Mouse (Mus musculus): ENCODE measurements around the gene Atg4d.
"Not testable (repeated sequence)": the region's sequence is repeated elsewhere in the genome, so short reads cannot be mapped to it uniquely, and the experiment has no call there.

Atg4d gene

DNA sequence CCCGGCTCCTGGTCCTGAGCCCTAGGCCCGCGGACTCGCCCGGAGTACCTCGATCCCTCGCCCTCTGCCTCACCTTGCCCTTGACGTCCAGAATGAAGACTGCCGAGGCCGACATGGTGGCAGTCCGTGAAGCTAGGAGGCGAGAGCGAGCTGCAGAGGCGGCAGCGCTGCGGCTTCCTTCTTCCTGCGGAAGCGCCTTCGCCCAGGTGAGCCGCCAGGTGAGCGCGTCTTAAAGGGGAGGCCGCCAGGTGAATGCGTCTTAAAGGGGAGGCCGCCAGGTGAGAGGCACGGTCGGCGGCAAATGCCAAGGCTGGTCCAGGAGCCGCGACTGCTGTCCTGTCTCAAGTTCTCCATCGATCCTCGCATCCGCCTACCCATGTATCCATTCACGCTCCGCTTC, 47.0 kb downstream of the Atg4d start, which contains the start of gene Ap1m2:
Ap1m2 (minus strand) TSS at position 204 of the 400 bp plus-strand sequence.
- no peak for DNase-seq (ENCODE audit: low spot score in 2 of 2)

DNA sequence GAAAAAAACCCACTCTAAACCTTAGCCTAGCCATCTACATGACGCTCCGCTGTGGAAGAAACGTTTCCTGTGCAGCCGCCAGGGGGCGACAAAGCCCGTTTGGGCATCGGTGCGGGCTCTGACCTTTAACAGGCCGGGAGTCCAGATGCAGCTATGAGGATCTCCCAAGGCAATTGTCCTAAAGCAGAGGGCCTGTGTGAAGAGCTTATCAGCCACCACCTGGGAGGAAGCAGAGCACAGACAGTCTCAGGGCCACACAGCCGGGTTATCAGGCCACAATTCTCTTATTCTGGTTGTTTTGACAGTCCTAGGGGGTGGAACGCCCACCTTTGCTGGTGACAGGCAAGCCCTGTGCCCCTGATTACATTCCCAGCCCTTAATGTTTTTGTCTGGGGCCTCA, 48.3 kb downstream of the Atg4d start:
- peak; percentile 83 to 88 for DNase-seq (ENCODE audit: low spot score in 2 of 2)

DNA sequence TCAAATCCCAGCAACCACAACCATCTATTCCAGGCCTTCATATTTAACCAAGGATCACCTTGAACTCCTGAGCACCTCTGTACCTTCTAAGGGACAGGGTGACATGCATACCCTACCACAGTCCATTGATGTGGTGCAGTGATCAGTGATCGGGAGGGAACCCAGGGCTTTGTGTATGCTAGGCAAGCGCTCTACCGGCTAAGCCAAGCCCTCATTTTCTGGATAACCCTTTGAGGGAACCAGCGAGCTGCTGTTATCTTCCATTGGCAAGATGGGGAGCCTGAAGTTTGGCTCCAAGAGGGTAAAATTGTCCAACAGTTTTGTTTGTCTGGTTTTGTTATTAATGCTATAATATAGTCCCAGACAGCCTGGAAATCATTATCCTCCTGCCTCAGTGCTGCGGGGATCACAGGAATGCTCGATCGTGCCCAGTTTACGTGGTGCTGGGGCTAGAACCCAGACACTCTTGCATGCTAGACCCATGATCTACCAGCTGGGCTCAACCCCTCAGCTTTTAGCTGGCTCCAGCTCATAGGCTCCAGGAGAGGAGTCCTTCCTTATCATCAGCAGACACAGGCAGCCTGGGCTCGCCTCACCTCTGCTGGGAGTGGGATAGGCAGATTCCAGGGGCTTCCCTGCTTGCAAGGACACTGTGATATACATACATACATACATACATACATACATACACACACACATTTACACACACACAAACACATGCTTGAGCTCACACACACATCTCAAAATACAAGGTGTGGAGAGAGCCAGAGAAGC, 49.5 kb downstream of the Atg4d start:
- DNase-seq (ENCODE audit: low spot score in 2 of 2), result no peak

DNA sequence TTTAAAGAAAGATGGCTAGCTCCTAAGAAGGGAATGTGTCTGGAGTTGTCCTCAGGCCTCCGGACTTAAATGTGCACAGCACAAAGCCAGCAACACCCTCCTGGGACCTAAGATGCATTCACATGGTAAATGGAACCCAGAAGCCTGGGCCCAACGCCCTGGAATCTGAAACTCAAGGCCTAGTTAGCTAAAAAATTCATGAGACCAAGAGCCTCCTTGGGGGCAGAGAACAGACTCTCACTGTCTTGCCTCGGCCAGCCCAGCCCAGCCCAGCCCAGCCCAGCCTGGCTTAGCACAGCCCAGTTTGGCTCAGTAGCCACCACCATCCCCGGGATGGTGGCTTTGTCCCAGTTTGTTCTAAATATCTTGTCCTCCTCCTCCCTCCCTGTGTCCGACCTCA, 50.3 kb downstream of the Atg4d start:
- no peak for DNase-seq (ENCODE audit: low spot score in 2 of 2)

DNA sequence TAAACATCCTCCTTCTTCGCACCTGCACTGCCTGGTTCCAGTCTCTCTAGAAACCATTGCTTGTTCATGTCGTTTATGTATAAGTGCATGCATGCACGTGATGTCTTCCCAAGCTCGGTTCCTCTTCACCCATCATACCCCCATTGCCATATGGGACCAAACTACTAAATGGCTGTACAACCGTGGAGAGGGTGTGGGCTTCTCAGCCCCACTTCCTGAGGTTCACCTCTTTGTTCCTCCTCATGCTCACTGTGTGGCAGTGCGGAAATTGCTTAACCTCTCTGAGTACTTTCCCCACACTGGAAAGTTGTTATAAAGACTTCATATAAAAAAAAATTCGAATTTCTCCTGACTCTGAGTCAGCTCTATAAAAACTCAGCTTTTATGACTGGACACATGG, 51.6 kb downstream of the Atg4d start:
- DNase-seq (ENCODE audit: low spot score in 2 of 2), result peak in 1 of 2 experiments; percentile 34

DNA sequence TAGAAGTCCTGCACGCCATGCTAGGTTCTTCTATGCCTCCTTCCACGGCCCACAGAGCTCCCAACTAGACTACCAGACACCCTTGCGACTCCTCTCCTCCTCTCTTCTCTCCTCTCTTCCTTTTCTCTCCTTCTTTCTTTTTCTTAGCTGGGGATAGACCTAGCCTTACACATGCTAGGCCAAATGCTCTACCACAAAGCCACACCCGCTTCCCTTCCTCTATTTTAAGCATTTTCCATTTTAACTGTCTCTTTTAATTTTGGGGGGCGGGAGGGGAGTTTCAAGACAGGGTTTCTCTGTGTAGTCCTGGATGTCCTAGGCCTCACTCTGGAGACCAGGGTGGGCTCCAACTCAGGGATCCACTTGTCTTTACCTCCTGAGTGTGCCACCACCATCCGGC, 53.7 kb downstream of the Atg4d start:
- DNase-seq (ENCODE audit: low spot score in 2 of 2), result no peak

DNA sequence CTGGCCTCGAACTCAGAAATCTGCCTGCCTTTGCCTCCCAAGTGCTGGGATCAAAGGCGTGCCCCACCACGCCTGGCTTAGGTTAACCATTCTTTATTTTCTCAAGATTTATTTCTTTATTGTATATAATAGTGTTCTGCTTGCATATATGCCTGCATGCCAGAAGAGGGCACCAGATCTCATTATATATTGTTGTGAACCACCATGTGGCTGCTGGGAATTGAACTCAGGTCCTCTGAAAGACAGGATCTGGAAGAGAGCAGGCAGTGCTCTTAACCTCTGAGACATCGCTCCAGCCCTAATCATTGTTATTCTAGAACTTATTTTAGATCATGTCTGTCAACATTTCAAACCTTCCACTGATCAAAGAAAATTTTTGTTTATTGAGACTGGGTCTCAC, 54.4 kb downstream of the Atg4d start:
- DNase-seq (ENCODE audit: low spot score in 2 of 2), result no peak

DNA sequence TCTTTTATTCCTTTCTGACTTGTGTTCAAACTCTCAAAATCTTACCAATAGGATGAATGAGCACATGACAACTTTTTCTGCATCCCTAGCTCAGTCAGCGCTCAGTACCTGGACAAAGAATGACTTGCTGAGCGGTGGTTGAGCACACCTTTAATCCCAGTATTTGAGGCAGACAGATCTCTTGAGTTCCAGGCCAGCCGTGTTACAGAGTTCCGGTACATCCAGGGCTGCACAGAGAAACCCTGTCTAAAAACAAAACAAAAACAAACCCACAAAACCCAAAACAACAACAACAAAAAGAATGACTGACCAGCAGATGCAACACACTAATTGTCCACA, 55.2 kb downstream of the Atg4d start:
- DNase-seq (ENCODE audit: low spot score in 2 of 2), result no peak

DNA sequence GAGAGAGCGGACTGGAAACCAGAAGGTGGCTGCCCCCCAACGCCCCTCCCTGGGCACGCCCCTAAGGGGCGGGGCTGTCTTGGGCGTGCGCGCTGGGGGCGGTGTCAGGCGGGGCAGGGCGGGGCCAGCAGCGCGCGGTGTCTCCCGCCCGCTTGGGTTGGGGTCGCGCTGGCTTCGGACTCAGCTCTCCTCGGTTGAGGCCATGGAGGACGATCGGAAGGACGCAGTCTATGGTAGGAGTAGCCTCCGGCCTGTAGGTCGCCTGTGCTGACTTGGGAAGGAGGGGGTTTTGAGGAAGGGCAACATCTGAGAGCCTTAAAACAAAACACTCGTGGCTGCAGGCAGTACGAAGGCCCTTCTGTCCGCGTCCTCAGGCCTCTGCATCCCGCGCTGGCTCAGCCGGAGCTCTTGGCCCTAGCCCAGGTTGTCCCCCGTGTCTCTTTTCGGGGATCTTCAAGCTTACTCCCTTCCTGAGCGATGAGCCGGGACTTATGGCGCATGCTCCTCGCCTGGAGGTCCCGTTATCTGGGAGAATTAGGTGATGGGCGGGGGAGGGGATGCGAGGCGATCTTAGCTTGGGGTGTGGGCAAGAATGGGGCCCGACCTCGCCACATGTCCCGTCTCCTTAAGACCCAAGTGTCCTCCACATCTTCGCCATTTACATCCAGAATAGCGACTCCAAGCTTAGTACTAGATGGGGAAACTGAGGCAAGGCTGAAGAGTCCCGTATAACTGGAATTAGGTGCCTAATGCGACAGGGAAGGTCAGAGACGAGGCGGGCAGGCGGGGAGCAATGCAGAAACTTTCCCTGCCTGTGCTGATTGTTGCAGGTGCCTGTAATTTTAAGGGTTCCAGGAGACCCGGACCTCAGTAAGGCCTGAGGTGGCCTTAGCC, 55.8 kb downstream of the Atg4d start, which contains the start of gene Slc44a2:
Slc44a2 (plus strand) TSS at position 80 of the 894 bp plus-strand sequence.
- DNase-seq (ENCODE audit: low spot score in 2 of 2), result peak; percentile 87 to 88

DNA sequence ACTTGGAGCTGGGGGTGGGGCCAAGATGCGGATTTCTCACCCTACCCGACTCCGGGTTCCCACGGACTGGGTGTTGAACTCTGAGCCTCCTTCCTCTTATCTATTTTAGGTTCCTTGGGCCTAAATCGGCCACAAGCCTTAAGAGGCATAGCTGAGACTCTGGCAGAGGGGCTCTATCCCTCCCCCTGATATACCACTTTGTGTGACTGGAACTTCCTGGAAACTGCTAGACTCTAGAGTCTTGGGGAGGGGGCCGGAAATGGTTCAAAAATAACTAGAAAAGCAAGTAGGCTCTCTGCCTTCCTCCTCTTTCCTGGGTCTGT, 56.4 kb downstream of the Atg4d start:
- DNase-seq (ENCODE audit: low spot score in 2 of 2), result peak; percentile 63 to 66

DNA sequence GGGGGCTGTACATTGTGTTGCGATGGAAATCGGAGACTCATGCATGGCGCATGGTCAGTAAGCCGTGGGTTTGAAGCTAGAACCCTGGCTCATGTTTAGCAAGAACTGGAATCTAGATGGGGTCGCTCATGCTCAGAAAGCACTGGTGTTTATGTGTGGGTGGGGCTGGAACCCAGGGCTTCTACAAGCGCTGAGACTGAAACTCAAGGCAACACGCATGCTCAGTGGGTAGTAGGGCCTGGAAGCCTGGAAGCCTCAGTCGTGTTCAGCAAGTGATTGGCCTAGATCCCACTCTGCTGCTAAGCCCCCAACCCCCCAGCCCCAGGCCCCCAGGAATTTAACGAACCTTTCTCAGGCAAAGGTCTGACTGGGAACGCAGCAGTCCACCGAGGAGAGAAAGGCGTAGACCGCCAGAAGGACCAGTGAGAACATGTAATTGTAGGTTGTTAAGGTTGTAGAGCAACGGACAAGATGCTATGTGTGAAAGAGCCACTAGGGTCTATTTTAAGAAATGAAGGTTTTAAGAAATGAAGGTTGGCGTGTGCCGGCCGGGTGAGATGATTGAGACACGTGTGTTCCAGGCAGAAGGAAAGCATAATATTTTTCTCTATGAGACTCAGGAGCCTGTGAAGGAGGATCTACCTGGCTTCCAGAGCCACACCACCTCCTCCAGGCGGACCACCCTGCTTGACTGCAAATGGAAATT, 57.3 kb downstream of the Atg4d start:
- DNase-seq (ENCODE audit: low spot score in 2 of 2), result peak in 1 of 2 experiments; percentile 36

DNA sequence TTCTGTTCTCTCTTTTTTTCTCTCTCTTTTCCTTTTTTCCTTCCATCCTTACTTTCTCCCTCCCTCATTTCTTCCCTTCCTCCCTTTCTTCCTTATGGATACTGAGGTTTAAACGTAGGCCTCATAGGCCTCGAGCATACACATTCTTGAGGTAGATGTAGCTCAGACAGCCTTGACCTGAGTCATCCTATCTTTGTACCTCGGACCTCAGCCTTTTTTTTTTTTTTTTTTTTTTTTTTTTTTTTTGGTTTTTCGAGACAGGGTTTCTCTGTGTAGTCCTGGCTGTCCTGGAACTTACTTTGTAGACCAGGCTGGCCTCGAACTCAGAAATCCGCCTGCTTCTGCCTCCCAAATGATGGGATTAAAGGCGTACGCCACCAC, 57.8 kb downstream of the Atg4d start:
- not testable (repeated sequence) for DNase-seq (ENCODE audit: low spot score in 2 of 2)

DNA sequence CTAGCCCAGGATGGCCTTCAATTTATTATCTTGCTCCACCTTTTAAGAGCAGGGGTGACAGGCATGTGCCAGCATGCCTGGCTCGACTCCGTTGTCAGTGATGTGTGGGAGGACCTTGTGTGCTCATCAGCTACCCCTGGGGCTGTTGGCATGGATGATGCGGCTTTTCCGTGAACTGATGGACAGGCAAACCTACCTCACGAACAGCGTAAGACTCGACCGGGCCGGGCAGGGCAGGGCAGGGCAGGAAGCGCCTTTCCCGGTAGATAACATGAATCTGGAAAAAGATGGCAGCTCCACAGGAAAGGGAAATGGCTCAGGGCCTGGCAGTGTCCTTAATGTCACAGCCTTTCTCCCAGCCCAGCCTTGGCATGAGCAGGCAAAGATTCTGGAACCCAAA, 59.2 kb downstream of the Atg4d start:
- no peak for DNase-seq (ENCODE audit: low spot score in 2 of 2)
